Mouse (Mus musculus) intestine, embryonic 15.5 days (tissue): ENCODE results near the gene Rer1. TPM values are rescaled to one million over a fixed set of nuclear protein-coding genes. Genes with fewer than 3 reads are reported as not detected.

Experiments
- ATAC-seq: fragments of 200-750 bp; cut with Nextera tagmentation; 2 replicates; pipeline ENCODE4 v1.8.0; 2017; ENCODE audit warnings: moderate TSS enrichment, moderate library complexity
- H3K27ac ChIP-seq: fragments of 300-500 bp; sonication (generic); 2 replicates; pipeline ENCODE4 v1.5.1; 2015; ENCODE audit warnings: mild to moderate bottlenecking, inconsistent platforms
- H3K27me3 ChIP-seq: fragments of 300-500 bp; sonication (generic); replicated peaks from 2 replicates; pipeline ENCODE4 v1.6.1; 2015; ENCODE audit warnings: inconsistent platforms
- H3K36me3 ChIP-seq: fragments of 300-500 bp; sonication (generic); 2 replicates; pipeline ENCODE4 v1.6.1; 2015; ENCODE audit warnings: inconsistent platforms
- H3K4me1 ChIP-seq: fragments of 300-500 bp; sonication (generic); replicated peaks from 2 replicates; pipeline ENCODE4 v1.6.1; 2015; ENCODE audit warnings: inconsistent platforms
- H3K4me2 ChIP-seq: fragments of 300-500 bp; sonication (generic); replicated peaks from 2 replicates; pipeline ENCODE4 v1.6.1; 2015; ENCODE audit warnings: mild to moderate bottlenecking, inconsistent platforms
- H3K4me3 ChIP-seq: fragments of 300-500 bp; sonication (generic); replicated peaks from 2 replicates; pipeline ENCODE4 v1.5.1; 2015; ENCODE audit warnings: inconsistent platforms
- H3K9ac ChIP-seq: fragments of 300-500 bp; sonication (generic); 2 replicates; pipeline ENCODE4 v1.6.1; 2015; ENCODE audit warnings: inconsistent platforms
- H3K9me3 ChIP-seq: fragments of 300-500 bp; sonication (generic); 2 replicates; pipeline ENCODE4 v1.6.1; 2016; ENCODE audit warnings: inconsistent platforms
- WGBS: fragments of 180-500 bp; shearing (Covaris S2); methylation state at CpG from one replicate; pipeline ENCODE4 v1.1.7; 2015; 5-methylcytosine and 5-hydroxymethylcytosine counted together
- polyA plus RNA-seq: library from polyadenylated mRNA; unstranded; fragments of >200 nt; fragmentation: Nextera tagmentation; extraction: Ambion mirVana; gene quantifications from 2 replicates; pipeline ENCODE4 v1.2.1, GENCODE M21; 2015

The Rer1 gene
- polyA plus RNA-seq, result 194 and 205 TPM in 2 replicates

- Histone ChIP-seq H3K4me3 (peak within 1 kb of the TSS; percentile 97), H3K27ac (peak within 1 kb of the TSS; percentile 96), H3K4me2 (peak within 1 kb of the TSS; percentile 93), H3K27me3 (no peaks in the 10 kb centered on the region), H3K9me3 (no peaks in the 10 kb centered on the region), H3K4me1 (peaks cover 34% of the 10 kb centered on the region), H3K9ac (peak within 1 kb of the TSS; percentile 96), H3K36me3 (peaks cover 6% of the 10 kb centered on the region; the same call in 1 of the 2 replicates)
- WGBS, result under 1% methylated on average over 85 of the region's 85 CpGs
- ATAC-seq, result peak; percentile 98
Observed at GRCm38 (mm10) chr4:155086108-155087024, at the start of gene Rer1, which contains the start of gene Morn1. Rer1 (minus strand) TSS chr4:155086382. Morn1 (plus strand) TSS chr4:155086577.

- H3K27me3 ChIP-seq, result no peaks in the 10 kb centered on the region
- H3K27ac ChIP-seq, result no peak overlapping the region
- H3K4me2 ChIP-seq, result no peak overlapping the region
- H3K9me3 ChIP-seq, result no peaks in the 10 kb centered on the region
- no peak overlapping the region for H3K9ac ChIP-seq
- no peak for ATAC-seq
- H3K4me1 ChIP-seq, result peaks cover 35% of the 10 kb centered on the region
- 88% methylated on average over 7 of the region's 7 CpGs for WGBS
- H3K4me3 ChIP-seq, result no peak overlapping the region
- H3K36me3 ChIP-seq, result no peaks in the 10 kb centered on the region
Observed at GRCm38 (mm10) chr4:155134686-155135172, 48.5 kb upstream of the Rer1 start.

- Histone ChIP-seq H3K27ac (peak overlapping the region; percentile 63), H3K4me3 (no peak overlapping the region), H3K36me3 (no peaks in the 10 kb centered on the region), H3K27me3 (no peaks in the 10 kb centered on the region), H3K9me3 (no peaks in the 10 kb centered on the region), H3K4me2 (0 out of 2 replicates have a peak overlapping the region, but pooled peaks have one; percentile 0), H3K4me1 (peaks cover 37% of the 10 kb centered on the region), H3K9ac (0 out of 2 replicates have a peak overlapping the region, but pooled peaks have one; percentile 2)
- WGBS, result 36% methylated on average over 20 of the region's 20 CpGs
- peak; percentile 43 for ATAC-seq
Observed at GRCm38 (mm10) chr4:155133658-155134417, 47.7 kb upstream of the Rer1 start.

GRCm38 (mm10) chr4:155133188-155133587 is 47.0 kb upstream of the Rer1 start:
- Histone ChIP-seq H3K27ac (peak overlapping the region; percentile 63; the same call in 1 of the 2 replicates), H3K4me1 (peaks cover 37% of the 10 kb centered on the region), H3K27me3 (no peaks in the 10 kb centered on the region), H3K4me3 (no peak overlapping the region), H3K9ac (no peak overlapping the region; the same call in 1 of the 2 replicates), H3K36me3 (no peaks in the 10 kb centered on the region), H3K9me3 (no peaks in the 10 kb centered on the region), H3K4me2 (no peak overlapping the region)
- 48% methylated on average over 3 of the region's 3 CpGs for WGBS
- no peak for ATAC-seq

- no peak for ATAC-seq
- Histone ChIP-seq H3K27ac (0 out of 2 replicates have a peak overlapping the region, but pooled peaks have one; percentile 0), H3K4me1 (peaks cover 34% of the 10 kb centered on the region), H3K4me3 (no peak overlapping the region), H3K9me3 (no peaks in the 10 kb centered on the region), H3K9ac (no peak overlapping the region), H3K27me3 (no peaks in the 10 kb centered on the region), H3K36me3 (no peaks in the 10 kb centered on the region), H3K4me2 (no peak overlapping the region)
- WGBS, result 46% methylated on average over 7 of the region's 7 CpGs
Observed at GRCm38 (mm10) chr4:155130616-155131015, 44.4 kb upstream of the Rer1 start.

- peak; percentile 21; the same call in 1 of the 2 replicates for ATAC-seq
- no peaks in the 10 kb centered on the region for H3K36me3 ChIP-seq
- 67% methylated on average over 14 of the region's 14 CpGs for WGBS
- no peak overlapping the region for H3K9ac ChIP-seq
- 0 out of 2 replicates have a peak overlapping the region, but pooled peaks have one; percentile 44 for H3K27ac ChIP-seq
- H3K4me1 ChIP-seq, result peaks cover 35% of the 10 kb centered on the region
- H3K9me3 ChIP-seq, result no peaks in the 10 kb centered on the region
- no peak overlapping the region for H3K4me3 ChIP-seq
- no peaks in the 10 kb centered on the region for H3K27me3 ChIP-seq
- no peak overlapping the region for H3K4me2 ChIP-seq
Observed at GRCm38 (mm10) chr4:155129996-155130395, 43.8 kb upstream of the Rer1 start.

- WGBS, result 93% methylated on average over 10 of the region's 10 CpGs
- no peak overlapping the region for H3K4me2 ChIP-seq
- H3K36me3 ChIP-seq, result no peaks in the 10 kb centered on the region
- H3K27ac ChIP-seq, result 0 out of 2 replicates have a peak overlapping the region, but pooled peaks have one; percentile 44
- no peak overlapping the region for H3K9ac ChIP-seq
- no peak for ATAC-seq
- peaks cover 40% of the 10 kb centered on the region for H3K4me1 ChIP-seq
- no peaks in the 10 kb centered on the region for H3K9me3 ChIP-seq
- no peaks in the 10 kb centered on the region for H3K27me3 ChIP-seq
- H3K4me3 ChIP-seq, result no peak overlapping the region
Observed at GRCm38 (mm10) chr4:155129132-155129917, 43.1 kb upstream of the Rer1 start.

- no peak for ATAC-seq
- Histone ChIP-seq H3K9me3 (no peaks in the 10 kb centered on the region), H3K36me3 (no peaks in the 10 kb centered on the region), H3K4me1 (peaks cover 33% of the 10 kb centered on the region), H3K27ac (no peak overlapping the region), H3K4me2 (no peak overlapping the region), H3K27me3 (no peaks in the 10 kb centered on the region), H3K4me3 (no peak overlapping the region), H3K9ac (no peak overlapping the region)
- WGBS, result 84% methylated on average over 15 of the region's 15 CpGs
Observed at GRCm38 (mm10) chr4:155128411-155128810, 42.2 kb upstream of the Rer1 start.

GRCm38 (mm10) chr4:155126602-155127372 is 40.6 kb upstream of the Rer1 start:
- Histone ChIP-seq H3K4me1 (peaks cover 43% of the 10 kb centered on the region), H3K36me3 (no peaks in the 10 kb centered on the region), H3K9ac (no peak overlapping the region), H3K4me3 (no peak overlapping the region), H3K27ac (no peak overlapping the region), H3K27me3 (no peaks in the 10 kb centered on the region), H3K9me3 (no peaks in the 10 kb centered on the region), H3K4me2 (no peak overlapping the region)
- WGBS, result 75% methylated on average over 7 of the region's 7 CpGs
- ATAC-seq, result no peak

GRCm38 (mm10) chr4:155126194-155126593 is 40.0 kb upstream of the Rer1 start:
- no peak overlapping the region for H3K27ac ChIP-seq
- ATAC-seq, result no peak
- H3K9me3 ChIP-seq, result no peaks in the 10 kb centered on the region
- no peaks in the 10 kb centered on the region for H3K36me3 ChIP-seq
- H3K4me1 ChIP-seq, result peaks cover 47% of the 10 kb centered on the region
- no peak overlapping the region for H3K4me2 ChIP-seq
- no peak overlapping the region for H3K4me3 ChIP-seq
- 80% methylated on average over 5 of the region's 5 CpGs for WGBS
- H3K27me3 ChIP-seq, result no peaks in the 10 kb centered on the region
- H3K9ac ChIP-seq, result no peak overlapping the region

- WGBS, result 36% methylated on average over 7 of the region's 7 CpGs
- Histone ChIP-seq H3K4me1 (peaks cover 49% of the 10 kb centered on the region), H3K27ac (no peak overlapping the region), H3K4me2 (no peak overlapping the region), H3K4me3 (no peak overlapping the region), H3K9me3 (no peaks in the 10 kb centered on the region), H3K27me3 (no peaks in the 10 kb centered on the region), H3K36me3 (no peaks in the 10 kb centered on the region), H3K9ac (0 out of 2 replicates have a peak overlapping the region, but pooled peaks have one; percentile 5)
- 0 out of 2 replicates have a peak, but pooled peaks have one; percentile 5 for ATAC-seq
Observed at GRCm38 (mm10) chr4:155125310-155125709, 39.1 kb upstream of the Rer1 start.
